Mouse (Mus musculus) intestine, postnatal 0 days (tissue): ENCODE measurements around the gene Iffo1. TPM values are rescaled to one million over a fixed set of nuclear protein-coding genes. Genes with fewer than 3 reads are reported as not detected.

ENCODE experiments used
- ATAC-seq: fragments of 200-750 bp; cut with Nextera tagmentation; 2 replicates; pipeline ENCODE4 v1.8.0; 2017; ENCODE audit warnings: mild to moderate bottlenecking, moderate TSS enrichment, moderate library complexity
- H3K27ac ChIP-seq: fragments of 300-500 bp; sonication (generic); 2 replicates; pipeline ENCODE4 v1.5.1; 2014; ENCODE audit warnings: mild to moderate bottlenecking, low read depth, low read length, moderate library complexity
- H3K27me3 ChIP-seq: fragments of 300-500 bp; sonication (generic); replicated peaks from 2 replicates; pipeline ENCODE4 v1.6.1; 2014; ENCODE audit warnings: low read length, mixed read lengths; ENCODE audit not compliant: control insufficient read depth, insufficient read depth
- H3K36me3 ChIP-seq: fragments of 300-500 bp; sonication (generic); 2 replicates; pipeline ENCODE4 v1.6.1; 2014; ENCODE audit warnings: mild to moderate bottlenecking, moderate library complexity; ENCODE audit not compliant: control insufficient read depth, insufficient read depth
- H3K4me1 ChIP-seq: fragments of 300-500 bp; sonication (generic); replicated peaks from 2 replicates; pipeline ENCODE4 v1.6.1; 2014; ENCODE audit warnings: antibody characterized with exemption, low read length, mixed read lengths; ENCODE audit not compliant: control insufficient read depth, insufficient read depth
- H3K4me2 ChIP-seq: fragments of 300-500 bp; sonication (generic); replicated peaks from 2 replicates; pipeline ENCODE4 v1.6.1; 2014; ENCODE audit warnings: low read depth, mild to moderate bottlenecking, moderate library complexity
- H3K4me3 ChIP-seq: fragments of 300-500 bp; sonication (generic); 2 replicates; pipeline ENCODE4 v1.5.1; 2014; ENCODE audit warnings: low read depth, low read length
- H3K9ac ChIP-seq: fragments of 300-500 bp; sonication (generic); 2 replicates; pipeline ENCODE4 v1.6.1; 2014; ENCODE audit warnings: mild to moderate bottlenecking, low read depth, low read length
- H3K9me3 ChIP-seq: fragments of 300-500 bp; sonication (generic); 2 replicates; pipeline ENCODE4 v1.6.1; 2016; ENCODE audit warnings: mixed run types; ENCODE audit not compliant: control insufficient read depth
- CTCF ChIP-seq: sonication (generic); IDR thresholded peaks from 2 replicates; pipeline ENCODE4 v1.5.1; 2016; ENCODE audit warnings: low read depth, mild to moderate bottlenecking, control low read depth, antibody characterized with exemption, moderate library complexity
- WGBS: fragments of 180-500 bp; shearing (Covaris S2); extraction: QIAGEN DNeasy Blood & Tissue Kit; methylation state at CpG from one replicate; pipeline ENCODE4 v1.1.7; 2014; 5-methylcytosine and 5-hydroxymethylcytosine counted together
- polyA plus RNA-seq: library from polyadenylated mRNA; unstranded; fragments of >200 nt; fragmentation: Nextera tagmentation; extraction: Ambion mirVana; gene quantifications from 2 replicates; pipeline ENCODE4 v1.2.1, GENCODE M21; 2015

Iffo1 gene
- polyA plus RNA-seq, 1 experiment from 2014 or later: 3.2 TPM

DNA sequence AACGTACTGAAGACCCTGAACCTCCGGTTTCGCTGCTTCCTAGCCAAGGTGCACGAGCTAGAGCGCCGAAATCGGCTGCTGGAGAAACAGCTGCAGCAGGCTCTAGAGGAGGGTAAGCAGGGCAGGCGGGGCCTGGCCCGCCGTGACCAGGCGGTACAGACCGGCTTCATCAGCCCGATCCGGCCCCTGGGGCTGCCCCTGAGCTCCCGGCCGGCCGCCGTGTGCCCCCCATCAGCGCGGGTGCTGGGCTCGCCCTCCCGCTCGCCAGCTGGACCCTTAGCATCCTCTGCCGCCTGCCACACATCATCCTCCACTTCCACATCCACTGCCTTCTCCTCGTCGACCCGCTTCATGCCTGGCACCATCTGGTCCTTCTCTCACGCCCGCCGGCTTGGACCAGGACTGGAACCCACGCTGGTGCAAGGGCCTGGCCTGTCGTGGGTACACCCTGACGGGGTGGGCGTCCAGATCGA, 474 bp downstream of the Iffo1 start:
- no peak for TF ChIP-seq CTCF

DNA sequence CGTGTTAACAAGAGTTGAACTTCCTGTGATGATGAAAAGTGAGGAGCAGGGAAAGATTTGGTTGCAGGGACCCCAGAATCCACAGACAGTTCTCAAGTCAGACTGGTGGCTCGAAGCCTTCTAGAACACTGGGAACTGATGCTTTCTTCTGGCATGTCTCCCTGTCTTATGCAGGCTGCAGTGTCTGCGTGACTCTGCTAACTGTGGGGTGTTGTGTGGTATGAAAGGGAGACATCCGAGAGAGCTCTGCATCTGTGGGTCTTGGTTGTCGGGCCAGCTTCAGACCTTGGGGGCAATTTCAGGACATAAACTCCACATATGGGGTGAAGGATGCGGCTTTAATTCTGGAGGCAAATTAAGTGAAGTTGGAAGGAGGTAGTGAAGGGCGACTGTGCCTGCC, 1.1 kb downstream of the Iffo1 start:
- H3K9me3 ChIP-seq: no peaks in the 10 kb centered on the region
- H3K4me2 ChIP-seq: peak overlapping the region; percentile 68
- H3K9ac ChIP-seq: 0 out of 2 replicates have a peak overlapping the region, but pooled peaks have one; percentile 62
- no peak for TF ChIP-seq CTCF
- no peaks in the 10 kb centered on the region for H3K27me3 ChIP-seq
- 64% methylated on average over 7 of the region's 7 CpGs for WGBS
- peak overlapping the region; percentile 57 for H3K4me3 ChIP-seq
- no peaks in the 10 kb centered on the region for H3K4me1 ChIP-seq
- peaks cover 15% of the 10 kb centered on the region for H3K36me3 ChIP-seq
- ATAC-seq: no peak
- H3K27ac ChIP-seq: no peak overlapping the region

More for the DNA sequence above, 474 bp downstream of the Iffo1 start:
- Histone ChIP-seq H3K36me3 (peaks cover 21% of the 10 kb centered on the region), H3K27me3 (no peaks in the 10 kb centered on the region), H3K9me3 (no peaks in the 10 kb centered on the region), H3K9ac (peak overlapping the region; percentile 62), H3K4me1 (no peaks in the 10 kb centered on the region), H3K27ac (peak overlapping the region; percentile 42; the same call in 1 of the 2 replicates), H3K4me3 (peak overlapping the region; percentile 57), H3K4me2 (peak overlapping the region; percentile 68)
- ATAC-seq: peak; percentile 41
- 18% methylated on average over 32 of the region's 35 CpGs for WGBS

DNA sequence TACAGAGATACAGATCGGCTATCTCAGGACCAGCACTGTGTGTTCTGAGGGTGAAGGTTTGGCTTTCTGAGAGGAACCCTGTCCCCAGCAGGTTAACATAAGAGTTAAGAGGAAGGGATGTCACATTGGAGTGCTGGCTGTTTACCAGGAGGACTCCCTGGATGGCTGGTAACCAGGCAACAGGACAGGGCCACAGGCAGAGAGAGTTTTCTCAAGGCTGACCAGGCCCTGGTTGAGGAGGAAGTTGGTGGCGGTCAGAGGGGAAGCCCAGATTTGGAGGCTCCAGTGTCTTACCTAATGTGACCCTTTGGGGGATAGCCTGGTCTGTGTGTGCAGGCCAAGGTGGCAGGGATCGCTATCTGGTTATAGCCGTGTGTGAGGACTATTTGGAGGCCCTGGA, 1.8 kb downstream of the Iffo1 start:
- no peak for ATAC-seq
- Histone ChIP-seq H3K4me3 (no peak overlapping the region), H3K4me1 (no peaks in the 10 kb centered on the region), H3K36me3 (peaks cover 8% of the 10 kb centered on the region; the same call in 1 of the 2 replicates), H3K27me3 (no peaks in the 10 kb centered on the region), H3K27ac (no peak overlapping the region), H3K9me3 (no peaks in the 10 kb centered on the region), H3K4me2 (no peak overlapping the region; the same call in 1 of the 2 replicates), H3K9ac (no peak overlapping the region)
- 71% methylated on average over 4 of the region's 4 CpGs for WGBS
- TF ChIP-seq CTCF: no peak

DNA sequence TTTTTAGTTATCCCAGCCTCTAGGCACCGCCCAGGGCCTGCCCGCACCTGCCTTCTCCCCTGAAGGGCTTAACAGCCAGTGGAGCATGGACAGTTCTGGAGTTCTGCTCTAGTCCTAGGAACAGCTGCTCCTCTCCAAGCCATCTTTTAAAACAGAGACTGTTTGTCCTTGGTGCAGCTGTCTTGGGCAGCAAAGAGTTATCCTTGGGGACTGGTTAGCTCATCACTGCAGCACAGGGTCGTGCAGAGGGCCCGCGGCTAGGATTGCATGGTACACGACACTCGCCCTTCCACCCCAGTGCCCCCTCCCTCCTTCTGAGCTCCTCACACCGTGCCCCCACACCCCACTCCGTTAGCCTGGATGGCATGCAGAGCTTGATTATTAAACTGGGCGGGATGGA, 2.3 kb downstream of the Iffo1 start:
- H3K9ac ChIP-seq: no peak overlapping the region
- no peaks in the 10 kb centered on the region for H3K9me3 ChIP-seq
- ATAC-seq: no peak
- H3K4me1 ChIP-seq: no peaks in the 10 kb centered on the region
- H3K36me3 ChIP-seq: peaks cover 3% of the 10 kb centered on the region; the same call in 1 of the 2 replicates
- no peak overlapping the region for H3K27ac ChIP-seq
- no peak for TF ChIP-seq CTCF
- no peak overlapping the region; the same call in 1 of the 2 replicates for H3K4me2 ChIP-seq
- no peaks in the 10 kb centered on the region for H3K27me3 ChIP-seq
- 66% methylated on average over 10 of the region's 10 CpGs for WGBS
- H3K4me3 ChIP-seq: no peak overlapping the region

DNA sequence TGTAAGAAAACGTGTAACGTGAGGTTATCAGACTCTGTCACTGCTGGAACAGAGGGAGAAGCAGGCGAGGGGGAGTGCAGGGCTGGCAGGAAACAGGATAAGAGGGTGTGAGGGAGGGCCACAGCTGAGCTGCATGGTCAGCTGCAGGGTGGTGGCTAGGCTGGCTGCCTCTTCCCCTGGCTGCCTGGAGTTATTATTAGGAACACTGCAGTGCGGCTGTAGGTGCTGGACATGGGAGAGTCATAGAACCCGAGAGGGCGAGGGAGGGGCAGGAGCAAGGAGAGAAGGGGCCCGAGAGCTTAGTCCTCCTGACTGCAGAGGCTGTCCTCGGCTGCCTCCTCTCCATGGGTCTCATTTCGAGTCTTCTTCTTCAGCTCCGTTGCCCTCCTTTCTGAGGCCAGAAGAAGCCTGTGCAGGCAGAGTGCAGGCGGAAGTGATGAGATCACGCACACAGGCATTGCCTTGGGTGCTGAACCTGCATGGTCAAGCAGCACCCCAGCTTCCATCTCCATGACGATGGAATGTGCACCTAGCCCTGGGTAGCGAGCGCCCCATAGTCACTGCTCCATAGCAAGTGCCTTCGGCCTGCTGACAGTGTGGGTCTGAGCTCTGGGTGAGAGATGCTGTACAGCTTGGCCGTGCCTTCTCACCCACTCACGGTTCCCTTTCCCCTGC, 3.3 kb downstream of the Iffo1 start:
- Histone ChIP-seq H3K4me1 (no peaks in the 10 kb centered on the region), H3K4me2 (no peak overlapping the region), H3K27ac (no peak overlapping the region), H3K9me3 (no peaks in the 10 kb centered on the region), H3K9ac (0 out of 2 replicates have a peak overlapping the region, but pooled peaks have one; percentile 1), H3K4me3 (no peak overlapping the region), H3K27me3 (no peaks in the 10 kb centered on the region), H3K36me3 (peaks cover 11% of the 10 kb centered on the region; the same call in 1 of the 2 replicates)
- no peak for TF ChIP-seq CTCF
- WGBS: 53% methylated on average over 18 of the region's 18 CpGs
- no peak for ATAC-seq

DNA sequence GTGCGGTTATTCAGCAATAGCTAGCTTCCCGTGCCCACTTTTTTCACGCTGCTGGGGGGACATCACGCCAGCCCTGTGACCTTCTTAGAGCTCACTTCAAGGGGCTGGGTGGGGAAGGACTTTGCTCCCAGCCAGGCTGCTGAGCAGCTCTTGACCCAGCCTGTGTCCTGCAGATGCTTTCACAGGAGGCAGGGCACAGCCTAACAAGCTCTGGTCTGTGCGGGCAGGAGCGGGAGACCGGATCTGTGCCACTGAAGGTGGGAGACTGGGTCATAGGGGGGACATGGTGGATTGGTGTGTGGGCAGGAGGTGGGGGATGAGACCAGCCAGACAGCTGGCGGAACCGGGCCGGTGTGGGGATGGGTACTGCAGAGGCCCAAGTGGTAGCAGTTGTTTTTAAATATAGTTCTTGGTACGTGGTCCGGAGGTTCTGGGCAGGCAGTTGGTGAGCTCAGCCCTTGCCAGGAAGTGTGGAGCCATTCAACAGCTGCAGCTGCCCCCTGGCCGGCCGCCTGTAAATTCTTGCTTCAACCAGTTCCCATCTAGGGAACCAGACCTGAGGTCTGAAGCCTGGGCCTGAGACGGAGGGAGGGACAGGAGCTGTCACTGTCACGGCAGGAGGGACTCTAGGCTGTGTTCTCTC, 4.0 kb downstream of the Iffo1 start:
- WGBS: 66% methylated on average over 16 of the region's 16 CpGs
- Histone ChIP-seq H3K27ac (no peak overlapping the region), H3K4me2 (no peak overlapping the region), H3K36me3 (peaks cover 11% of the 10 kb centered on the region; the same call in 1 of the 2 replicates), H3K9ac (0 out of 2 replicates have a peak overlapping the region, but pooled peaks have one; percentile 1), H3K4me3 (no peak overlapping the region), H3K4me1 (no peaks in the 10 kb centered on the region), H3K9me3 (no peaks in the 10 kb centered on the region), H3K27me3 (no peaks in the 10 kb centered on the region)
- ATAC-seq: no peak
- no peak for TF ChIP-seq CTCF
